Mouse (Mus musculus): Measurements from ENCODE around the gene Tagap1.
"Not testable (repeated sequence)": the region's sequence is repeated elsewhere in the genome, so short reads cannot be mapped to it uniquely, and the experiment has no call there.

DNA sequence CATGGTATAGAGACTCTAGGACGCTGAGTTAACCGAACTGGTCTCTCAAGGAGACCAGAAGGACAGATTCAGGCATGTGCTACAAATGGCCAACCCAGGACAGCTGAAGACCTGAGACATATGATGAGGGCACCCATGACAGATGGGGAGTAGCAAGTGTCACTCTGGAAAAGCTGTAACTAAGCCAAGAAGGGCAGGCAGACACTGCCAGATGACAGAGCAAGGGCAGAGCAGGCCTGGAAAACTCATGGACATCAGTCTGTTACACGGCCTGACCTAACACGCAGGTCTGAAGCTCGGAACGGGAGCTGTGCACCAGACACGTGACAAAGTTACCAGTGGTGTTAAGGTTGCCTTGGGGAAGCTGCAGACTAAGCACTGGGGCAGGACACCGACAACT lies 2.1 kb downstream of the Tagap1 start:
- not testable (repeated sequence) for TF ChIP-seq EP300, CTCF (IDR thresholded peaks at IDR 0.05; ENCODE audit: low read depth)

Measured in liver, embryonic 14.5 days (tissue).